Mouse (Mus musculus) liver, postnatal 0 days (tissue): ENCODE measurements around the gene Carmil3.

Experiments used
- CTCF ChIP-seq: sonication (generic); IDR thresholded peaks from 2 replicates; pipeline ENCODE4 v1.5.1; 2016; ENCODE audit warnings: antibody characterized with exemption, low read depth
- EP300 ChIP-seq: IDR thresholded peaks from 2 replicates; pipeline ENCODE4 v1.6.1; 2016; ENCODE audit warnings: antibody characterized with exemption, low read depth, mild to moderate bottlenecking

DNA sequence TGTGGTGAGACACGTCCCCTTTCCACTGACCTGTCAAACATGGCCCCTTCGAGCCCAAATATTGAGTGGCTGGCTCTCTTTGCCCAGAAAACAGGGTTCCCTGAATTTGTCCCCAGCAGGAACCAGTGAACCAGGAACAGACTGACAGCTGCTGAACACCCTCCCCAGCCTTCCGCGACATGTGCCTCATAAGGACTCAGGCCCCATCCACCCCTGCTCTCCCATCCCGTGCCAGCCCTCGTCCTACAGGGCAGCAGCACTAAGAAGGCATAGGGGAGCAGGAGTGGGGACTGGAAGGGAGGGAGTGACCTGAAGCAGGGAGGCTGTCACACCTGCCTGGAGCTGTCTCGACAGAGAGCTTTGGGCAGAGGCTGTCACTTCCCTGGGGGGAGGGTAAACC lies 17.4 kb downstream of the Carmil3 start:
- TF ChIP-seq CTCF (no peak), EP300 (no peak)
